Comparison of ENCODE assay signal across 19 mouse cellular contexts in the genomic region with DNA sequence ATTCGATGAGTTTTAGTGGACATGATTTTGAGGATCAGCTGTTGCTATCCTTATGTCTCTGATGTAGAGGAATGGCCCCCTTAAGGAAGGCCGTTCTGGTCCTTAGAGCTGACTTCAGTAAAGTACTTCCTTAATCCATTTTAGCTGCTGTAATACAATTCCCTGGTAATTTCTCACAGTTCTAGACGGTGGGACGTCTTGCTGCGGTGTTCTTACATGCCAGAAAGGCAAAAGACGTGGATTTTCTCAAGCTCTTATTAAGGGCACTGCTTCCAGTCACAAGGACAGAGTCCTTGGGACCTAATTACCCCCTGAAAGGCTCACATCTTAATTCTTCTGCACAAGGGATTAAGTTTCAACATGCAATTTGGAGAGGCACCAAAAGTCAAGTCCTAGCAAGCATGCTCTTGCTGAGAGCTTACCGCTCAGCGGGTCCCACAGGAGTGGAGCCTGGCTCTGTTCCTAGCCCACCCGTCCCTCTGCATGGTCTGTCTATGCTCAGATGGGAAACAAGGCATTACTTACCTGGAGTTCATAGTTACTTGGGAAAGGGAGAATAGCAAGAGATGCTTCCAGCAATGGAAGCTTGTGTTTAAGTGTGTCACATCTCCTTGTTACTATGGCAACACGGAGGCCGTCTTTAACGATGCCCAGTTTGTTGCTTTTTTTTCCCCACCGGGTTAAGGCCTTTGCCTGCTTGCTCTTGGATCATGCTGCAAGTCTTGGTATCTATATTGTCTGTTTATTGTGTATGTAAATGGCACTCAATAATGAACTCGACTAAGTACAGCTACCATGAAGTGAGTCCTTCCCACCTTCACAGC.
DNase-seq lines count a peak whose midpoint lies in the region; ATAC-seq and TF ChIP-seq lines count a peak whose summit lies in the region.
"Had no signal": no experiment of that assay in that cellular context is flagged by ENCODE, and none has a peak within 500 bp of the region (broad histone marks: within the 10 kb centered on the region; RNA-seq: fewer than 3 reads in every experiment).

No protein-coding gene starts in this region.

- no peaks in the 10 kb centered on the region for H3K9me3 ChIP-seq in forebrain, postnatal 0 days (ENCODE audit: low read length)
- H3K9me3 ChIP-seq in forebrain, embryonic 10.5 days = no peaks in the 10 kb centered on the region
- no peaks in the 10 kb centered on the region for H3K9me3 ChIP-seq in midbrain, embryonic 14.5 days (ENCODE audit: control insufficient read depth, low read length)
- H3K9me3 ChIP-seq in midbrain, embryonic 15.5 days = no peaks in the 10 kb centered on the region
- H3K9me3 ChIP-seq: hindbrain, embryonic 13.5 days had no signal

- H3K27ac ChIP-seq in forebrain, postnatal 0 days (ENCODE audit: low read depth, low read length) = no peak overlapping the region
- no peak overlapping the region for H3K27ac ChIP-seq in forebrain, embryonic 10.5 days
- no peak overlapping the region for H3K27ac ChIP-seq in midbrain, embryonic 14.5 days (replicated peaks; ENCODE audit: low read depth, low read length)
- H3K27ac ChIP-seq in midbrain, embryonic 15.5 days = no peak overlapping the region; the same call in 1 of the 2 replicates
- H3K27ac ChIP-seq: gastrocnemius, adult 2 months; hindbrain, embryonic 13.5 days had no signal

- 0 out of 2 replicates have a peak, but pooled peaks cover 4% of the 10 kb centered on the region for H3K4me1 ChIP-seq in forebrain, postnatal 0 days (ENCODE audit: insufficient read depth)
- peaks cover 8% of the 10 kb centered on the region; the same call in 1 of the 2 replicates for H3K4me1 ChIP-seq in forebrain, embryonic 10.5 days
- no peaks in the 10 kb centered on the region for H3K4me1 ChIP-seq in midbrain, embryonic 14.5 days (ENCODE audit: control insufficient read depth, insufficient read depth, low read length)
- peaks cover 5% of the 10 kb centered on the region; the same call in 1 of the 2 replicates for H3K4me1 ChIP-seq in midbrain, embryonic 15.5 days
- H3K4me1 ChIP-seq: hindbrain, embryonic 13.5 days had no signal

- peak; percentile 40 for DNase-seq in forebrain, postnatal 0 days
- DNase-seq in forebrain, embryonic 10.5 days (ENCODE audit: extremely low spot score, low spot score) = no peak
- DNase-seq in midbrain, embryonic 14.5 days = peak; percentile 59
- DNase-seq in brain, embryonic 14.5 days (ENCODE audit: low read depth) = peak; percentile 58
- DNase-seq in hindlimb bud, embryonic 11.5 days (ENCODE audit: extremely low spot score, low read depth, low spot score) = peak; percentile 1
- DNase-seq in right cerebral cortex, postnatal 25 days = no peak
- DNase-seq: adrenal gland, adult 2 months; adrenal gland, postnatal 36 days; cerebellum, adult 18-20 months; cerebellum, adult 9-11 months; cerebellum, postnatal 36 days; gastrocnemius, adult 2 months; gastrocnemius, postnatal 25 days; heart, postnatal 10 days; heart, postnatal 4 days; kidney, adult 2 months had no signal

- no peaks in the 10 kb centered on the region for H3K36me3 ChIP-seq in forebrain, postnatal 0 days (ENCODE audit: insufficient read depth)
- no peaks in the 10 kb centered on the region for H3K36me3 ChIP-seq in forebrain, embryonic 10.5 days (replicated peaks)
- H3K36me3 ChIP-seq in midbrain, embryonic 14.5 days (ENCODE audit: control insufficient read depth, insufficient read depth, low read length) = no peaks in the 10 kb centered on the region
- no peaks in the 10 kb centered on the region for H3K36me3 ChIP-seq in midbrain, embryonic 15.5 days (replicated peaks)
- H3K36me3 ChIP-seq: hindbrain, embryonic 13.5 days had no signal

- no peak overlapping the region for H3K4me2 ChIP-seq in forebrain, postnatal 0 days (ENCODE audit: low read depth)
- H3K4me2 ChIP-seq in midbrain, embryonic 14.5 days (ENCODE audit: low read length) = no peak overlapping the region
- no peak overlapping the region for H3K4me2 ChIP-seq in midbrain, embryonic 15.5 days
- H3K4me2 ChIP-seq: hindbrain, embryonic 13.5 days had no signal

- WGBS in forebrain, postnatal 0 days = 43% methylated on average over 14 of the region's 14 CpGs
- 82% methylated on average over 14 of the region's 14 CpGs for WGBS in forebrain, embryonic 10.5 days
- WGBS in midbrain, embryonic 14.5 days = 72% methylated on average over 14 of the region's 14 CpGs
- WGBS in midbrain, embryonic 15.5 days = 67% methylated on average over 14 of the region's 14 CpGs

- no peak for ATAC-seq in forebrain, postnatal 0 days
- ATAC-seq in midbrain, embryonic 14.5 days (ENCODE audit: low FRiP score, low TSS enrichment) = no peak
- no peak for ATAC-seq in midbrain, embryonic 15.5 days (replicated peaks)
- ATAC-seq: intestine, embryonic 16.5 days had no signal

- H3K9ac ChIP-seq in forebrain, postnatal 0 days = no peak overlapping the region
- H3K9ac ChIP-seq in midbrain, embryonic 14.5 days (replicated peaks; ENCODE audit: low read length) = no peak overlapping the region
- no peak overlapping the region for H3K9ac ChIP-seq in midbrain, embryonic 15.5 days
- H3K9ac ChIP-seq: hindbrain, embryonic 13.5 days had no signal

- no peaks in the 10 kb centered on the region for H3K27me3 ChIP-seq in forebrain, postnatal 0 days (ENCODE audit: insufficient read depth, low read length)
- no peaks in the 10 kb centered on the region for H3K27me3 ChIP-seq in forebrain, embryonic 10.5 days (ENCODE audit: poor library complexity, severe bottlenecking)
- no peaks in the 10 kb centered on the region for H3K27me3 ChIP-seq in midbrain, embryonic 14.5 days (ENCODE audit: control insufficient read depth, insufficient read depth, low read length)
- H3K27me3 ChIP-seq in midbrain, embryonic 15.5 days (replicated peaks) = no peaks in the 10 kb centered on the region
- H3K27me3 ChIP-seq: hindbrain, embryonic 13.5 days had no signal

- no peak overlapping the region for H3K4me3 ChIP-seq in forebrain, postnatal 0 days (ENCODE audit: low read depth, low read length)
- H3K4me3 ChIP-seq in forebrain, embryonic 10.5 days = no peak overlapping the region
- no peak overlapping the region for H3K4me3 ChIP-seq in midbrain, embryonic 14.5 days (replicated peaks; ENCODE audit: low read depth, low read length)
- no peak overlapping the region for H3K4me3 ChIP-seq in midbrain, embryonic 15.5 days
- H3K4me3 ChIP-seq: gastrocnemius, adult 2 months; hindbrain, embryonic 13.5 days had no signal

- no peak for TF ChIP-seq CTCF in forebrain, postnatal 0 days (IDR thresholded peaks at IDR 0.05; ENCODE audit: low read depth)
- TF ChIP-seq CTCF in brain, embryonic 14.5 days (IDR thresholded peaks at IDR 0.05; ENCODE audit: borderline replicate concordance, extremely low read depth, insufficient read depth, insufficient read length) = no peak

- TF ChIP-seq POLR2A in brain, embryonic 14.5 days (IDR thresholded peaks at IDR 0.05; ENCODE audit: borderline replicate concordance, extremely low read depth, insufficient read depth, insufficient read length, poor library complexity, severe bottlenecking) = no peak

Comparison
In these comparisons a context has a peak if more than half of its experiments do, and no peak if none do; other contexts are left out.
1. DNase-seq: peak in forebrain, postnatal 0 days (single experiment), midbrain, embryonic 14.5 days (single experiment), brain, embryonic 14.5 days (single experiment) and hindlimb bud, embryonic 11.5 days (single experiment); none in forebrain, embryonic 10.5 days (single experiment) and right cerebral cortex, postnatal 25 days (single experiment).